Mouse (Mus musculus) ES-Bruce4 (cell line): ENCODE measurements at regions not wholly inside any gene's neighbourhood (a gene's known extent, or its start where the extent isn't known, plus 50 kb on each side); places are given as distances from the start of the nearest gene placed in this dataset.

Source experiments
- CTCF ChIP-seq: IDR thresholded peaks from one replicate; pipeline ENCODE4 v1.8.1; 2011; ENCODE audit warnings: low read depth, low read length
- POLR2A ChIP-seq: IDR thresholded peaks from one replicate; pipeline ENCODE4 v1.8.1; 2011; ENCODE audit warnings: low read length; ENCODE audit not compliant: insufficient read depth

GRCm38 (mm10) chr5:43137777-43138176 lies 95.2 kb upstream of the Cpeb2 start:
- no peak for TF ChIP-seq POLR2A
- TF ChIP-seq CTCF: no peak
